Comparison of ENCODE assay signal across 9 mouse cellular contexts in the genomic region with DNA sequence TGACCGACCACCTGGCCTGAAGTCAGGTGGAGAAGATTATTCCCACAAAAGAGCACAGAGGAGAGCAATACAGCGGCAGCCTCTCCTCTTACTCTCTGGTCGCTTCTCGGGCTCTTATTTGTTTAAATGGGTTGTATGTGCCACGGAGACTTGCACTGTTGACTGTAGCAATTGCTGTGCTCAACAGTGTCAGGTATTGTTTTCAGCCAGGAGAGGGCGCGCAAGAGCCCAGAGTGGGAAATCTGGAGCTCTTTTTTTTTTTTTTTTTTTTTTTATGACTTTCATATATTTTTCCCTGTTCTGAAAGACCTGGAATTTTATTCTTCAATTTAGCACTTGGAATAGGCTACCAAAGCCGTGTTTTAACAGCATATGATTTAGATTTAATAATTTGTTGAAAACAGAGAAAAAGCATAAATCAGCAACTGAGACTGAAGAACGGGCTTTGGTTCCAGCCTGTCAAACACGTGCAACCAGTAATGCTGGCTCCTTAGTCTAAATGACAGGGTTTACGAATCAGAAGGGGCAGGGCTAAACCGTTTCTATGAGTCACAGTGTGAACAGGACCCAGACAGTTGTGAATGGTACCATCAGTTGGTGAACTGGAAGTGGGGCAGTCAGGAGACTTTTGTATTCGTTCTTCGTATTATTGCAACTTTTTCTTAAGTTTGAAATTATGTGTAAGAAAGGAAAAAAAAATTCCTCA. TPM values are rescaled to one million over a fixed set of nuclear protein-coding genes. Genes with fewer than 3 reads are reported as not detected.
DNase-seq lines count a peak whose midpoint lies in the region; ATAC-seq and TF ChIP-seq lines count a peak whose summit lies in the region.
"Had no signal": no experiment of that assay in that cellular context is flagged by ENCODE, and none has a peak within 500 bp of the region (broad histone marks: within the 10 kb centered on the region; RNA-seq: fewer than 3 reads in every experiment).

No protein-coding gene starts in this region.

- no peak overlapping the region for H3K27ac ChIP-seq in midbrain, embryonic 10.5 days (replicated peaks)
- H3K27ac ChIP-seq in midbrain, embryonic 13.5 days, result no peak overlapping the region
- no peak overlapping the region for H3K27ac ChIP-seq in forebrain, postnatal 0 days (ENCODE audit: low read depth, low read length)

- H3K27me3 ChIP-seq in midbrain, embryonic 10.5 days (ENCODE audit: low read depth, poor library complexity, severe bottlenecking), result peaks cover 10% of the 10 kb centered on the region
- H3K27me3 ChIP-seq in midbrain, embryonic 13.5 days, result peaks cover 8% of the 10 kb centered on the region; the same call in 1 of the 2 replicates
- no peaks in the 10 kb centered on the region for H3K27me3 ChIP-seq in forebrain, postnatal 0 days (ENCODE audit: insufficient read depth, low read length)

- no peak overlapping the region for H3K4me2 ChIP-seq in midbrain, embryonic 13.5 days (replicated peaks)
- H3K4me2 ChIP-seq in forebrain, postnatal 0 days (ENCODE audit: low read depth), result no peak overlapping the region

- no peak for ATAC-seq in midbrain, embryonic 13.5 days
- no peak for ATAC-seq in forebrain, postnatal 0 days

- peak; percentile 77 for TF ChIP-seq CTCF in forebrain, postnatal 0 days (IDR thresholded peaks at IDR 0.05; ENCODE audit: low read depth)

- no peak overlapping the region for H3K4me3 ChIP-seq in midbrain, embryonic 10.5 days
- H3K4me3 ChIP-seq in midbrain, embryonic 13.5 days (replicated peaks), result no peak overlapping the region
- no peak overlapping the region for H3K4me3 ChIP-seq in forebrain, postnatal 0 days (ENCODE audit: low read depth, low read length)
- H3K4me3 ChIP-seq: megakaryocyte, embryonic 14.5 days had no signal

- H3K9ac ChIP-seq in midbrain, embryonic 13.5 days (replicated peaks), result no peak overlapping the region
- H3K9ac ChIP-seq in forebrain, postnatal 0 days, result no peak overlapping the region

- intact Hi-C loops in left cerebral cortex, postnatal 14 days (cut with DNase I), result loop anchor here (2.0 kb wide), 1 partner anchor 330 kb away; no protein-coding TSS in a partner anchor

- H3K36me3 ChIP-seq in midbrain, embryonic 10.5 days, result no peaks in the 10 kb centered on the region
- H3K36me3 ChIP-seq in midbrain, embryonic 13.5 days, result no peaks in the 10 kb centered on the region
- H3K36me3 ChIP-seq in forebrain, postnatal 0 days (ENCODE audit: insufficient read depth), result no peaks in the 10 kb centered on the region

- H3K4me1 ChIP-seq in midbrain, embryonic 10.5 days, result peaks cover 4% of the 10 kb centered on the region; the same call in 1 of the 2 replicates
- H3K4me1 ChIP-seq in midbrain, embryonic 13.5 days (replicated peaks), result no peaks in the 10 kb centered on the region
- no peaks in the 10 kb centered on the region for H3K4me1 ChIP-seq in forebrain, postnatal 0 days (ENCODE audit: insufficient read depth)

- H3K9me3 ChIP-seq in midbrain, embryonic 10.5 days (replicated peaks), result no peaks in the 10 kb centered on the region
- no peaks in the 10 kb centered on the region for H3K9me3 ChIP-seq in midbrain, embryonic 13.5 days
- H3K9me3 ChIP-seq in forebrain, postnatal 0 days (ENCODE audit: low read length), result no peaks in the 10 kb centered on the region

- peak; percentile 22 for DNase-seq in cerebellum, adult 11 months
- no peak for DNase-seq in cerebellum, adult 9-11 months
- DNase-seq in midbrain, embryonic 10.5 days (ENCODE audit: low spot score), result peak; percentile 53
- peak; percentile 75 to 83 for DNase-seq in adrenal gland, postnatal 36 days
- peak; percentile 75 for DNase-seq in forebrain, postnatal 0 days
- peak; percentile 52 to 81 for DNase-seq in left cerebral cortex, postnatal 14 days (ENCODE audit: low spot score in 2 of 2)
- peak; percentile 70 to 83 for DNase-seq in right cerebral cortex, postnatal 10 days (ENCODE audit: low spot score in 2 of 2)

- 63% methylated on average over 14 of the region's 14 CpGs for WGBS in midbrain, embryonic 10.5 days
- WGBS in midbrain, embryonic 13.5 days, result 61% methylated on average over 14 of the region's 14 CpGs
- WGBS in forebrain, postnatal 0 days, result 50% methylated on average over 14 of the region's 14 CpGs

RNA-seq across cellular contexts. Expression of a gene that starts 12.0 kb away (rescaled TPM):
- 7.6 and 8.8 TPM in 2 replicates for polyA plus RNA-seq in midbrain, embryonic 10.5 days (2016; fragmentation: Nextera tagmentation; extraction: Ambion mirVana)
- polyA plus RNA-seq in midbrain, embryonic 13.5 days (2015; fragmentation: Nextera tagmentation; extraction: Ambion mirVana), result 2.1 and 6.2 TPM in 2 replicates
- 1 to 10 TPM; 1.1 to 1.4 TPM for total RNA-seq in adrenal gland, postnatal 36 days (2021)
- total RNA-seq in forebrain, postnatal 0 days (2014; rRNA removed), result 11.8 and 12.6 TPM in 2 replicates
- polyA plus RNA-seq in forebrain, postnatal 0 days (2015; fragmentation: Nextera tagmentation; extraction: Ambion mirVana), result 5.2 and 7.1 TPM in 2 replicates
- total RNA-seq in left cerebral cortex, postnatal 14 days (2021), result 1 to 10 TPM; 2.0 to 2.5 TPM

RNA-seq across cellular contexts. Expression of a gene that starts 15.3 kb away (rescaled TPM):
- 26.9 and 28.9 TPM in 2 replicates for polyA plus RNA-seq in midbrain, embryonic 10.5 days (2016; fragmentation: Nextera tagmentation; extraction: Ambion mirVana)
- 36.4 and 41.9 TPM in 2 replicates for polyA plus RNA-seq in midbrain, embryonic 13.5 days (2015; fragmentation: Nextera tagmentation; extraction: Ambion mirVana)
- 10 to 100 TPM; 66.3 to 74.2 TPM for total RNA-seq in adrenal gland, postnatal 36 days (2021)
- total RNA-seq in forebrain, postnatal 0 days (2014; rRNA removed), result 5.1 and 8.8 TPM in 2 replicates
- polyA plus RNA-seq in forebrain, postnatal 0 days (2015; fragmentation: Nextera tagmentation; extraction: Ambion mirVana), result 33.8 and 34.6 TPM in 2 replicates
- total RNA-seq in left cerebral cortex, postnatal 14 days (2021), result 10 to 100 TPM; 48.7 to 52.8 TPM
